Mouse (Mus musculus) gastrocnemius, postnatal 4 days (tissue): ENCODE results near the gene Stard5. TPM values are rescaled to one million over a fixed set of nuclear protein-coding genes. Genes with fewer than 3 reads are reported as not detected.

Experiments used
- DNase-seq, 2 experiments: peaks; one replicate each; pipeline ENCODE4 v3.0.0; 2021 to 2022; ENCODE audit warnings: low spot score in 2 of 2, mixed read lengths in 2 of 2
- total RNA-seq, 2 experiments: library from RNA; stranded (reverse); gene quantifications; 2 replicates each; pipeline ENCODE4 v1.2.3; 2021

Stard5 gene
- total RNA-seq, 2 experiments from 2014 or later, result 14.9 to 15.3 TPM

- no peak for DNase-seq
Observed at GRCm38 (mm10) chr7:83631073-83631827, 509 bp upstream of the Stard5 start.

GRCm38 (mm10) chr7:83632682-83633120, 942 bp downstream of the Stard5 start:
- DNase-seq, result no peak

- DNase-seq, result no peak
Observed at GRCm38 (mm10) chr7:83633856-83634255, 2.1 kb downstream of the Stard5 start.

GRCm38 (mm10) chr7:83635726-83636125, 4.0 kb downstream of the Stard5 start:
- DNase-seq, result no peak

- no peak for DNase-seq
Observed at GRCm38 (mm10) chr7:83636425-83636824, 4.7 kb downstream of the Stard5 start.

DNA sequence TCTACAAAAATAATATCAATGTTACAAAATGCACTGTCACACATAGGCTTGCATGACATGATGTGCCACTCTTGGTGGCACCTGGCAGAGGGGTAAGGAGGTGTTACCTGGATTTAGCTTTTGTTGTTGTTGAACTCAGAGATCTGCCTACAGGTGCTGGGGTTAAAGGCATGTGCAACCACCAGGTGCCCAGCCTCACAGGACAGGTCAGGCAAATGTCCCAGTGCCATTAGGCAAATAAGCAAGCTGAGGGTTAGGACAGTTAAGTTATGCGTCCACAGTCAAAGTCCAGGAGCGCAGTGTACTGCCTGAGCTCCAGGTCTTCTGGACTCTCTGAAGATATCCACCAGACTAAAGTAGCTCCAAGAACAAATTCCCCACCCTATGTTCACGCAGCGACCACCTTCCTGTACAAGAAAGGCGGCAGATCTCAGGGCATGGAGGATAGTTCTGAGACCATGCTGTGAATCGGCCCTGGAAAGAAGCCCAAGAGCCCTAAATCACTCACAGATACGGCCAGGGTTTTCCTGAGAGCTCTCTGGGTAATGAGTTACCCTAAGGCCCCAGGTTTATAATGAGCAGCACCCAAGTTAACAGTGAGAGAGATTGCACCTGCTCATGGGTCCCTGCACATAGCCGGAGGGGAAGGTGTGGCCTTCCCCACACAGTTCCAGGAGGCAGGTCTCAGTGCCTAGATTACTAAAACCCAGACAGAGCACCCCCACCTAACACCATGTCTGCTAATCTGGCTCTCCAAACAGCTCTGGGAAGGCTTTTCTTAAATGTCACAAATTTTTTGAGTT, 6.2 kb downstream of the Stard5 start:
- DNase-seq, result no peak

- DNase-seq, result no peak
Observed at GRCm38 (mm10) chr7:83639084-83639483, 7.3 kb downstream of the Stard5 start.

DNA sequence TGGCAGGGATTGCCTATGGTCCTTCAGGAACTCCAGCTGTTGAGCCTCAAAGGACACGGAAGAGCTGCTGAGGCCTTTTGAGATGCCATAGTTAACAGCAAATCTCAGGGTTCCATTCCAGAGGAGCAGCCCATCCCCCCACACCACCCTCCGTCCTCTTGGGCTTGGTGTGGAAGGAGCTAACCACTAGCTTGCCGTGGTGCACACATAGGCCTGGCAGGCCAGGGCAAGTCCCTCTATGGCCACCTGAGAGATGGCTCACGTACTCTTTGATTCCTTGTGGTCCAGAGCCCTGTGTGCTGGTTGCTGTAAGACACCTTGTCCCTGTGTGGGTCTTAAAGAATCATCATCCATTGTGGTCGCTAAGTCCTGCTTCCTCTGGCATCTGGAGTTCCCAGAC, 8.8 kb downstream of the Stard5 start:
- no peak for DNase-seq

GRCm38 (mm10) chr7:83641163-83641562, 9.4 kb downstream of the Stard5 start:
- DNase-seq, result no peak

DNA sequence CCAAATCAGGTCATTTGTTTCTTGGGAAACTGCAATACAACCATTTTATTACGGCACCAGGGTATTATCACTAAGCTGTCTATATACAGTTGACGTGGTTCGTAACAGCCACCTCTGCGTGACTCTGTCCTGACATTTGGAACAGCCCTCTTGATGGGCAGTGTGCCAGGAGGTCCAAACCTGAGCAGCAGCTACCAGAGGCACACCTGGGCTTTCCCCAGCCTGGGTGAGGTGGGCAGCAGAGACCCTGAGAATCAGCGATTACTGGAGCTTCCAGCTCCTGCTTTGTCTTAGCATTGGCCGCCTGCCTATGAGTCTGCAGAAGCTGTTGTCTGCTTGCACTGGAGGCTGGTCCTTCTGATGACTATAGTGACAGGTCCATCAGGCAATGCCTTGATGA, 11.8 kb downstream of the Stard5 start:
- no peak for DNase-seq

DNA sequence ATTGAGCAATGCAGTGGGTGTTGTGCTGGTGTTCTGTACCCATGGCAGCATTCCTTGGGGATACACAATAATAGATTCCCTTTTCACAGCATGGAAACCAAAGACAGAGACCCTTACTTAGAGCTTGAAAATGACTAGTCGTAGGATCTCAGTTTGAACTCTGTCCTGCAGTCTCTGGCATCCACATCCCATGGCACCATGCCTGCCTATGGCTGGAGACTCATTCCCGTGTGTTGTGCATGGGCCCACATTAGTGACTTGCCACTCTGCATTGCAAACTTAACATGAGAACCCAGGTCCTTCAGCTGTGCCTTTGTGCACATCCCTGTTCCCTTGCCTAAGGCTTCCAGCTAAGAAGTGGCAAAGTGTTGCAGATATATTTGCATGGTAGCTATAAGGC, 13.0 kb downstream of the Stard5 start:
- no peak for DNase-seq

DNA sequence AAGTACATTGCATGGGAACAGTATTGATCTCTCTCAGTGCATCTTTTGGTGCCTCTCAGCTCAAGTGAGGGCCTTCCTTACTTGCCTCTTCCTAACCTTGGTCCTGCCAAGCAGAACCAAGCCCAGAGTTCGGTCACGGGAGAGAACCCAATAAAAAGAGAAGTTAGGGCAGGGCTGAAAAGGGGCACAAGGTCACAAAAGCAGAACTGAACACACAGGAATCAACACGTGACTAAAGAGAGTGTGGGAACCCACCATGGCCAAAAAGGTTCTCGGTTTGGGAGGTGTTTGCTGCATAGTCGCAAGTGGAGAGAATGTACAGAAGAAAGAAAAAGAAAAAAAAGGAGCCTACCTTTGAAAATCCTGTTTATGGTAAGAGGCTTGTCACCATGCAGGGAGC, 13.7 kb downstream of the Stard5 start:
- no peak for DNase-seq

- DNase-seq, result no peak
Observed at GRCm38 (mm10) chr7:83648807-83649206, 17.0 kb downstream of the Stard5 start.

- no peak for DNase-seq
Observed at GRCm38 (mm10) chr7:83650638-83651037, 18.9 kb downstream of the Stard5 start.

DNA sequence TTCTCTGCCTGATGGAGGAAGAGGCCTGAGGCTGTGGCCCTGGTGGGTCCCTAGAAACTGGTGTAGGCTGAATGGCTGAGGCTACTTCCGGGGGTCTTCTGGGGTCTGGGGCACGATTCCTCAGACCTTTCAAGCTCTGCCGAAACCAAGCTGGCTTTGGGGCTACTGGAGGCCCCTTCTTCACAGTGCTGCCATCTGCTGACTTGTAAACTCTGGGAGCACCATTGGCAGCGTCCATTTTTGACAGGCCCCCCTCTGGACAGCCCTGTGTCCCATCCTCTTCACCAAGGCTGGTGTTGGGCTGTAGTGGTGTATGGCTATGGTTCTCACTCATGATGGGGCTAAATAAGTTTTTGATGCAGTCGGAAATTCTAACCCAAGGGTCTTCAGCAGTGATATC, 20.7 kb downstream of the Stard5 start:
- DNase-seq, result no peak

- no peak for DNase-seq
Observed at GRCm38 (mm10) chr7:83653605-83654051, 21.9 kb downstream of the Stard5 start.

- DNase-seq, result no peak
Observed at GRCm38 (mm10) chr7:83654196-83654595, 22.4 kb downstream of the Stard5 start.

DNA sequence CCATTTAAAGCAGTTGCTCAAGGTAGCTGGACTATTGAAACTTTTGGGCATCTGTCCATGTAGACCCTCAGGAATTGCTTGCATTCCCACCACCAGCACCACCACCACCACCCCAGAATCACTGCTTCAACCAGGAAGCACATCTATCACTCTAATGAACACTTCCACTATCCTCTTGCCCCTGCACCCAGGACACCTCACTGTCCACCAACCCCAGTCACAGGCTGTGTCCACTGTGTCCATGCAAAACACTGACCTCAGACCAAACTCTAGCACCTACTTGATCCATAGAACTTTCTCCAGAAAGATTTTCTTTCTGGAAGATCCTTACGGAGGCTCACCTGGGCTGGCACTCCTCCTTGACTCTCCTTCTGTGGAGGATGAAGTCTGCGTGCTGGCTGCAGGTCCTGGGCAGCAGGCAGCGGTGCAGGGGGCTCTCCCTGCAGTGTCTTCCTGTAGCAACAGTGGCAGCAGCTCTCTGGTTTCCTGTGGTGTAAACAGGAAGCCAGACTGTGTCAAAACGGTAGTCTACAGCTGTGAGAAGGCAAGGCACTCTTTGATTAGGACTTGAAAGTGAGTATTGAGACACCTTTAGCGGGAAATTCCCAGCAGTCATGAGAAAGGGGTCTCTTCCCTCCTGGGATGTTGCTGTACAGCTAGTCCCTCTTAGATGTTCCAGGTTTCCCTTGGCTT, 23.3 kb downstream of the Stard5 start:
- DNase-seq, result no peak

DNA sequence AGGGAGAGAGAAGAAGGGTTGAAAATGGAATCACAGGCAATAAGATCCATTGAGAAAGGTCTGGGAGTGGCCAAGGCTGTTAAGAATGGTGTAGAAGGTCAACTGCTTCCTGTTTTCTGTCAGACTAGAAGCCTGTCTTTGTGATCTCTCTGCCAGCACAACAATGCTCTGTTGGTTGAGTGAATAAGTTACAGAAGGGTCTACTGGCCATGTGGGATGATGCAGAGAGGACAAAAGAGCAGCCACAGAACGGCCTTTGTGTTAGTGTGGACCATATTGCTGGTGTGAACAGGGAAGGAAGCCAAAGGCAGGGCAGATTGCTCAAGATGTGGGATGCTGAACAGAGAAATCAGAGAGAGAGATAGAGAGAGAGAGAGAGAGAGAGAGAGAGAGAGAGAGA, 27.0 kb downstream of the Stard5 start:
- DNase-seq, result no peak

- no peak for DNase-seq
Observed at GRCm38 (mm10) chr7:83659159-83660065, 27.7 kb downstream of the Stard5 start.

DNA sequence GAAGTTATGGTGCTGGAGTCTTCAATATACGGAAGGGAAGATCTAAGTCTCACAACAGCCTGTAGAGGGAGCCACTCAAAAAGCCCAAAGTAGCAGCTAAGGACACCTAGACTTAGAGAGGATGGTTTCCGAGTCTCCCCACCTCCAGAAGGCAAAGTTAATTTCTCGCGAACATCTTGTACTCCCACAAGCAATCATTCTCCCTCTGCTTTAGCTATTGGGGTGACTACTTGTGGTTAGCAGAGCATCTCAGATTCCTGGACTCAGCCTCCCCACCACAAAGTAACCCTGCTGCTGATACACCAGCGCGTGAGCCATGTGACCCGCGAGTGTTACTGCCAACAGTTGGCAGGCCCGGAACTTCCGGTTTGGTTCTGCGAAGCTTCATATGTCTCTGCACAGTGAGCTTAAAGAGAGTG, 28.5 kb downstream of the Stard5 start:
- DNase-seq, result no peak
